Mouse (Mus musculus) inflammation-experienced regulatory T-cells, adult 16 weeks (primary cell): ENCODE measurements around the gene Ros1. TPM values are rescaled to one million over a fixed set of nuclear protein-coding genes. Genes with fewer than 3 reads are reported as not detected.

Experiments
- polyA plus RNA-seq: library from polyadenylated mRNA; unstranded; fragments of 100-300 nt; shearing (Covaris generic); gene quantifications from one replicate; pipeline ENCODE4 v1.2.1, GENCODE M21; 2017

Ros1 gene
- not detected for polyA plus RNA-seq

DNA sequence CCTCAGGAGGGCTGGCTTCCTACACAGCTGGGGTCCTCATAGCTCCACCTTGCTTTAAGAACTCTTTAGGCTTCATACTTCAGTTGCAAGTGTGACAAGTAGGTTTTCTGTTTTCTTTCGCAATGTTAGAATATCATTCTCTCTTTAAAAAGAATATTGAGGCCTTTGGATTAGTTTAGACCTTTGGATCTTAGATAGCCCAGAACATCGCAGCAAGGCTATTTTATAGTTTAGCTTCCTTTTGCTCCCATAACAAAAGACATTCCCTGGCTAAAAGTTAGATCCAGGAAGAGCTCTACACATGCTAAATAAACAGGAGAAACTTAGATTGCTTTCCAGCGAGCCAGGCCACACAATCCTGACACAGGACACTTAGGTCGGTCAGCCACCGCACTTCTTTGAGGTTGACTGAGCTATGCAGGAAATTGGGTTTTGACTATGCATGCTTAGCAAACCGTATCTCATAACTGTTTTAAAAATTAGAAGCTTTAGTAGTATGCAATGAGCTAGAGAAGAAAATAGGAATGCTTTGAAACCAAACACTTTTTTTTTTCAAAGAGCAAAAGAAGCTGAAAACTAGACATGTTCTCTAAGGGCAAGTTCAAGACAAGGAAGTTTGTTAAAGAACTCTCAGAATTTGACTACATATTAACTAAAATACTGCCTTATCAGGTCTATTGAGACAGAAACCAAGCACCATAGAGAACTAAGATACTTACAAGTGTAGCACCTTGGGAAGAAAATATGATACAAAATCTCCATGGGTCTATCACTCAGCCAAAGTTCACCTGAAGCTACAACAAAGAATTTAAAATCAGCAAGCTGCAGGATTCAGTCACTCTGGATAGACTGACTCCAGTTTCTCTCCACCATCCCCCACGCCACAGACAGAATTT, at the start of gene Ros1:
Gene Ros1 (minus strand): TSS at position 288 of the 896 bp plus-strand sequence.

DNA sequence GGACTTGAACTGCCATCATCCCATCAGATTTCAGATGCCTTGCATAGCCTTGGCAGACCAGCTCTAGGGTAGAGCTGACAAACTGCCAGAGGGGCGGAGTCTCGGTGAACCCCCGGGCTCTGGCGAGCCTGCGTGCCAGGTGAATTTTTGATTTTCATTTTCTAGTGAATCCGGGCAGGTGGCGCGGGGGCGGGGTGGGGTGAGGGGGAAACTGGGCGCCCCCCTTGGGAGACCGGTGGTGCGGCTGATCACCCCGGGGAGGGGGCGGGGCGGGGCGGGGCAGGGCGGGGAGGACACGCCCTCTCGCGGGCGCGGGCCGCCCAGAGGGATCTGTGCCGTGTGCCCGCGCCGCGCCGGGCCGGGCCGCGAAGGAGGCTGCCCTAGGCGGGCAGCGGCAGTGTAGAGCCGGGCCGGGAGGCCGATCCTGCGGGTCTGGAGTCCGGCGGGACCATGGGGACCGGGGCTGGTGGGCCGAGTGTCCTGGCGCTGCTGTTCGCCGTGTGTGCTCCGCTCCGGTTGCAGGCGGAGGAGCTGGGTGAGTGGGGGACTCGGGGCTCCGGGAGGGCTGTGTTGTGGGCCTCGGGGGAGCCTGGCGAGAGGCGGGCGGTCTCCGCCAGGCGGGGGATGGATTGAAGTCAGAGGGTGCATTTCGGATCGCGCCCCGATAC, 38.4 kb upstream of the Ros1 start, which contains the start of gene Dcbld1:
Gene Dcbld1 (plus strand): TSS at position 319 of the 668 bp plus-strand sequence.

DNA sequence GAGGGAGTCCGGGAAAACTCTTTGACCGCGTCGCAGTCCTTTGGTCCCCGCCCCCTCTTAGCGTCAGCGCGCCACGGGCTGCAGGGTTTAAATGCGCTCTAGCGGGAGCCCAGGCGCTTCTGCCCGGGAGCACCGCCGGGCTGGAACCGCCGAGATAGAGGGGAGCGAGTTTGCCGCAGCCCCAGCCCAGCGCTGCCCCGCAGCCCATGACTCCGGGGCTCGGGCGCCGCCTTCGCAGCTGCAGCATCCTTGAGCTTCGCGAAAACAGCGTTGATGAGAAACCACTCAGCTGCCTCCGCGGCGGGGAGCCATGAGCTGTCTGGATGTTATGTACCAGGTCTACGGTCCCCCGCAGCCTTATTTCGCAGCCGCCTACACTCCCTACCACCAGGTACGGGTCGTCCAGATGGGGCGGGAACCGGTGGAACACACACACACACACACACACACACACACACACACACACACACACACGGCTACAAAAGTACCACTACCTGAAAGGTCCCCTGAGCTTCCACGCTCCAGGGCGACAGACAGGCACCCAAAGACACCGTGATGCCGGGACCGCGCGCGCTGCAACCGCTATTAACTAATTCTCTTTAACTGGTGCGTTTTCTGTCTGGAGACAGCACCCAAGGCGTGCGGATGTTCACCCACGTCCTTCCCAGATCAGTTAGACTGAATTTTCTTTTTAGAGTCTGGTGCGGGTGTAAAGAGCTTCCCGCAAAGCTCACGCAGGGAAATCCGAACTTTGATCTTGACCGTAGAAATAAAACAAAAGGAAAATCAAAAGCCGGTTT, 172.4 kb downstream of the Ros1 start, which contains the start of gene Vgll2:
Gene Vgll2 (plus strand): TSS at position 90 of the 800 bp plus-strand sequence.

Other genes starting within 250 kb of the Ros1 start
- gene Vgll2, start 172.7 kb downstream of the Ros1 start, polyA plus RNA-seq, result not detected
- gene Dcbld1, start 38.4 kb upstream of the Ros1 start, polyA plus RNA-seq, result 0.06 TPM
- gene Gm26741, start 163.5 kb upstream of the Ros1 start, polyA plus RNA-seq, result 10.1 TPM
- 8.0 TPM for gene Gopc, start 186.9 kb upstream of the Ros1 start, polyA plus RNA-seq
- gene Nepn, start 193.7 kb upstream of the Ros1 start, polyA plus RNA-seq, result not detected
- 5.2 TPM for gene Nus1, start 222.3 kb upstream of the Ros1 start, polyA plus RNA-seq